Mouse (Mus musculus): Measurements from ENCODE around the gene Gpr1.
"Not testable (repeated sequence)": the region's sequence is repeated elsewhere in the genome, so short reads cannot be mapped to it uniquely, and the experiment has no call there.

Gpr1 gene

DNA sequence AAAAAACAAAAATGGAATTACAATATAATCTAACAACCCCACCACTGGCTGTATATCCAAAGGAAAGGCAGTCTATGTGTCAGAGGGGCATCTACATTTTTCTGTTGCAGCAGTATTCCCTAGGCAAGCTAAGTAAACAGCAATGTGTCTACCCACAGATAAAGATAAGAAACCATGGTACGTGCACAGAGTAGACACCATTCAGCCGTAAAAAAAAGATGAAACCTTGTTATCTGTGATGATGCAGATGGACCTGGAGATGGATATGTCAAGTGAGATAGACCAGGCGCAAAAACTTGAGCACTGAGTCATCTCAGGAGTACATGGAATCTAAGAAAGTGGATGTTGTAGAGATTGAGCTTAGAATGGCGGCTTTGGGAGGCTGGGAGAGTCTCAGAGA, 10.7 kb upstream of the Gpr1 start:
- DNase-seq (ENCODE audit: low read depth in 1 of 2, low spot score in 2 of 2): no peak

DNA sequence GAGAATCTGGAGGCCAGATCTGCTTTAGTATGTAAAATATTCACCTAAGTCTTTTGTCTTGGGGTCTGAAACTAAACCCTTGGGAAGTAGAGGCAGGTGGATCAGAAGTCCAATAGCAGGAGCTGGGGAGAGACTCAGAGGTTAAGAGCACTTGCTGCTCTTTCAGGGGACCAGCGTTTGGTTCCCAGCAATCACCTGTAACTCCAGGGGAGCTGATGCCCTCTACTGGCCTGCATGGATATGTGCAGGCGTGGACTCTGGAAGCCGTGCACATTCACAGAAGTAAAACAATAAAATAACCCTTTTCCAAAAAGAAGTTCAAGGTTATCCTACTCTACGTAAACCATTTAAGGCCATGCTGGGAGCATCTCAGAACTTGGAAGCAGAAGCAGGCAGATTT, 4.9 kb upstream of the Gpr1 start:
- DNase-seq (ENCODE audit: low read depth in 1 of 2, low spot score in 2 of 2): no peak

DNA sequence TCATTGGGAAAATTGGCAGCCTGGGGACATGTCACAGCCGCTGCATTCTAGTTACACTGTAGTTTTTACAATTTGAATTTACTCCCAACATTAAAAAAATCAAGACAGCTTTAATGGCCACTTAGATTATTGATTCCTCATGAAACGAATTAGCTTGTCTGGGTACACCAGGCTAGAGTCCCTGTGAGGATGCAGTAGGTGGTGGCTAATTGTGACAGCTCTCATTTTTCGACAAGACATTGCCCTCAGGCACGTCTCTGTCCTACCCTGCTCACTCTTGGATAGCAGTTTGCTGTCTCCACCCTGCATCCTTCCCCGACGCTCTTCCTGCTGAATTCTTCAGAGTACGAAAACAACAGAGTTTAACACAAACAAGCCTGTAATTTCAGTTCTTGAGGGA, 288 bp upstream of the Gpr1 start:
- no peak for DNase-seq (ENCODE audit: low read depth in 1 of 2, low spot score in 2 of 2)

DNA sequence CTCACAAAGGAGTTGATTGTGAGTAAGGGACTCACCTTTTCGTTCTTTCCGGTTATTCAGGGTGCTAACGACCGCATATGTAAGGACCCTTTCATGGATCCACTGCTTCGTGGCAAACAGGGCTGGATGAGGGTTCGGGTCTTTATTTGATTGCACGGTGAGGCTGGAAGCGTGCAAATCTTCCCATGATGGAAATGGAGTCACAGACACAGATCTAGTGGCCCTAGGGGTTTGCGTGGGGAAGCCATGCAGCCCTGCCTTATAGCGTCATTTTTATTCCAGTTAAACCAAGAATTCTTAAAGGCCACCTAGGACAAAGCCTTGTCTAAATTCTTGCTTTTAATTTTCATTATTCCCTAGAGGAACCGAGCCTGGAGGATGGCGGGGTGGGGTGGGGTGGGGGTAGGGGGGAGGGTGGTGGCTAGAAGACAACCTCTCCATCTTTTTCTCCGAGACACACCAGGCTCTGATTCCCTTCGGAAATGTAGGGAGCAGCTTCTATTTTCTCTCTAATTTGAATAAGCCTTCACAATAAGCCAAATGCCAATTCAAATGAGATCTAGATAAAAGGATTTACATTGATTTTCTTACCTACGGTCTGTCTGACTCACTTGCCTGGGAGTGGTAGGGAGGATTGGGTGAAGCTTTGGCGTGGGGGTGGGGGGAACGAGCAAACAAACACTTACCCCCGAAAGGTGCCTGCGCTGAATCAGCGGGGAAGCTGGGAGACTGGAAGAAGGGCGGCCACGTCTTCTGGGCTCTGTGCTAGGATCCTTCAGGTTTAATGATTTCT, 669 bp downstream of the Gpr1 start:
- DNase-seq (ENCODE audit: low read depth in 1 of 2, low spot score in 2 of 2): no peak

DNA sequence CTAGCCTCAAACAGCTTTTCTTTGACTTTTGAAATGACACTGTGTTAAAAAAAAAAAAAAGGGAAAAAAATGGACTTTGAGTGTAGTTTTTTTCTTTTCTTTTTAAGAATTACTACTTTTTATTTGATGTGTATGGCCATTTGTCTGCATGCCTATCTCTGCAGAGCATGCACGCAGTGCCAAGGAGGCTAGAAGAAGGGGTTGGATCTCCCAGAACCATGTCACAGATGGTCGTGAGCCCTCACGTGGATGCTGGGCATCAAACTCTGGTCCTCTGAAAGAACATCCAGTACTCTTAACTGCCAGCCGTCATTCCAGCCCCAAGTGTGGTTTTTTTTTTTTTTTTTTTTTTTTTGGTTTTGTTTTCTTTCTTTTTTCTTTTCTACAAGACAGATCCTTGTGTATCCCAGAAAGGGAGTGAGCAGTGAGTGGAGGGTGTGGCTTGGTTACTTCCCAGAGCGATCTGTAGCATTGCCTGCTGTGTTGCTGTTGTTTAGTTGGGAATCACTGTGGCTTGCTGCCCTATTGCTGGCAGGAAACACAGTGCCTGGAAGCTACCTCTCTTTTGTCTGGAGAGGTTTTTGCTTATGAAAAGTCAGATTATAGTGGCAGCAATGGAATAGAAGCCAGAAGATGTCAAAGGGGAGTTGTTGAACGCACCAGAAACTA, 4.3 kb downstream of the Gpr1 start:
- DNase-seq (ENCODE audit: low read depth in 1 of 2, low spot score in 2 of 2): no peak

DNA sequence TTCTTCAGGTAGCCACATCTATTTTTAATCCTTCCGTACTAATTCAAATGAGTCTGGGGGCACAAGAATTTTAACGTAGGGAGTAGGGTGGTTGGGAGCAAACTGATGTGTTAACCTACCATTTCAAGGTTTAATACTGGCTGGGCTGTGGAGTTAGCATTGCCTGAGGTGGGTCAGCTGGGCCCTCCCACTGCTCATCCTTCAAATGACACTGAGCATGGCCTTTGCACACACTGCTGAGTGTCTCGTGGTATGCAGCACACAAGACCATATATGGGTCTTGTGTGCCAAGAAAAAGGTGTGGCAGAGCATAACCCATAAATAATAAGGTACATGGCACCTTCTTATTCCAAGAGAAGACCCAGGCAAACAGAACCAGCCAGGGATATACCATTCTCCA, 6.7 kb downstream of the Gpr1 start:
- no peak for DNase-seq (ENCODE audit: low read depth in 1 of 2, low spot score in 2 of 2)

DNA sequence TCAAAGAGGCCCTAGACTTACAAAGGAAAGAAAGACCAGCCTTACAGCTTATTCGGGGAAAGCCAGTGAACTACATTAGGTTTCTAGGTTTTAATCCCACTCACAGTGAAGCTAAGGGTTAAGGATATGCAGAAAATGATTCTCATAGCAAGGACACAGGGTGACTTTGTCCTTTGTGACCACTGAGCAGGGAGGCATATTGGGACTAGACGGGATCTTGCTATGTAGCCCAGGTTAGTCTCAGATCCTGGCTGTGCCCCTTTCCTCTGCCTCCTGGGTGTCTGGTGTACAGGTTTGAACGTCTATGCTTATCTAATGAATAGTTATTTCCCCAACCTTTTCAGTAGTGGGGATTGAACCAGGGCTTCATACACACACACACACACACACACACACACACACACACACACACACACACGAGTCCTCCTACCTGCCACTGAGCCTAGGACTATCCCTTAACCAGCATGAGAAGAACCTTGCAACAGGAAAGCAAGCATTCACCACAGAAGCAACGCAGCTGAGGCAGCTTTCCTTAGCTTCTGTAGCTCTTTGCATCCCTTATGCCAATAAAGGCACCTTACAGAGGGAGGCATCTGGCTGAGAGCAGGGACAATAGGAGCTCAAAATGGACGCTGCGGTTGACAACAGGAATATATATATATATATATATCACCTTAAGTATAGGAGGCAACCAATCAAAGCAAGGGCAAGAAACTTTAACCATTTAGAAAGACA, 9.5 kb downstream of the Gpr1 start:
- DNase-seq (ENCODE audit: low read depth in 1 of 2, low spot score in 2 of 2): no peak

DNA sequence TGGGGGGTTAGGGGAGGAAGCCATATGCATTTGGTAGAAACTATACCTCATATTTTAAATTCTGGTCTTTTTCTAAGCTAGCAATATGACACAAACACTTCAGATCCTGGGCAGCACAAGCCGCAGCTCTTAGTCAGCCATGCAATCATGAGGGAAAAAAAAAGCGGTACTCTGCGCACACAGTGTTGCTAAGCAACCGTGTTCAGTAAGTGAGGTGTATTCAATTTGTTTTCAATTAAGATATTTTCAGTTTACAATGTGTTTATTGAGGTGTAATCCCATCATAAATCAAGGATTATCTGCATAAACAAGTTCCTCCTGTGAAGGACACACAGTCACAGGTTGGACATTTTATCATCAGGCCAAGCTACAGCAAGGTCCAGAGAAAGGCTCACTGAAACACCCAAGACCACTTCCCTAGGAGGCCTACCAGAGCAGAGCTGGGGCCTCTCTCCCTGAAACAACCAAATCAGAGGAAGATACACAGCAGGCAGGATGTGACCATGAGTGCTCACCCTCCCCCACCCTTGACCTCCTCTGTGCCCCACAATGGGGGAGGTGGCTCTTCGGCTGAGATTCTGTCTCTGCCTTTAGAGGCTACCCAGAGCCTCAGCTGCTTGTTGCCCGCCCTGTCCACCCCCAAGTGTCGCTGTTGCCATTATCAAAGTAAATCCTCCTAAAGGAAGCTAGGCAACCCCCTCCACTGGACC, 10.2 kb downstream of the Gpr1 start:
- no peak for DNase-seq (ENCODE audit: low read depth in 1 of 2, low spot score in 2 of 2)

DNA sequence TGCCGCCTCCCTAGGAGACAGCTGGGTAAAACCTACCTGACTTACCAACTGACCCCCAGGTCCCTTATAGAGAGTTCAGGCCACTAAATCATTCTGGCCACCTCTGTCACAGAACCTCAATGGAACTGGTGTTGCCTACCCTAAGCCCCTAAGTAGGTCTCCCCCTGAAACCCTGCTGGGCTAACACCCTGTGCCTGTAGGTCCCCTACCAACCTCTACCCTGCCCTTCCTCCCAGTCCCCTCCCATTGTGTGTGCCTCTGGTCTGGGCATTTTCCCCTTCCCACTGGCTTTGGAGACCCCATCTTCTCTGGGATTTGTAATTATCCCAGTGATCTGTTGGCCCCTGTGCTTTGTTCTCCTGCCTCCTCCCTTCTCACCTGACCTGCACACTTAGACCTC, 10.9 kb downstream of the Gpr1 start:
- DNase-seq (ENCODE audit: low read depth in 1 of 2, low spot score in 2 of 2): no peak

DNA sequence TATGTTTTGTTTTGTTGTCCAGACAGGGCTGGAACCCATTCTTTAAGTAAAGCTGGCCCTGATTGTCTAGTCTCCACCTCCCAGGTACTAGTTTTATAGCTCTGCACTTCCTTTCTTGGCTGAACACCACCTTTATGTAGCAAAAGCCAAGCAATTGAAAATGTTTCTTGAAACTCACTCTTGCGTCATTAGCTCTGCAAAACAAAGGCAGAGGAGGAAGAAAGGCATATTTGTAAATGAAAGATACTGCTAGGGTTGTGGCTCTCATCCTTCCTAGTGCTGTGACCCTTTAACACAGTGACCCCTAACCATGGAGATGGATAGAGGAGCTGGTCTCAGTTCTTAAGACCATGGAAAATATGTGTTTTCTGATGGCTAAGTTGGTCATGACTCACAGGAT, 12.7 kb downstream of the Gpr1 start:
- no peak for DNase-seq (ENCODE audit: low read depth in 1 of 2, low spot score in 2 of 2)

DNA sequence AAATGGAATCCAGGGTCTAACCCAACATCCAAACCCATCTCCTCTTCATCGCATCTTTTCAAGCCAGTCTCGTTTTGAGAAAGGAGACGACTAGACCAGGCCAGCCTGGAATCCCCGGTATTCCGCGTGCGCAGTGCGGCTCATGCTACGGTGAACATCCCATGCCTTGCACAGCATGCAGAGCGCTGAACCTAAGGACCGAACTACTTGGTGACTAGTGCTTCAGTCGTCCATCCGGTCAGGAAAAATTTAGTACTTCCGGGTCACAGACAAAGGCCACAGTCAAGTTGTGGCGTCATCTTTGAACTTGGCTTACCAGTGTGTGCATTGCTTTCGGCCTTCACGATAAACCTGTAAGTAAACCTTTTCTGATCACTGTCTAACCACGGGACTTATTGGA, 14.0 kb downstream of the Gpr1 start:
- DNase-seq (ENCODE audit: low read depth in 1 of 2, low spot score in 2 of 2): no peak

DNA sequence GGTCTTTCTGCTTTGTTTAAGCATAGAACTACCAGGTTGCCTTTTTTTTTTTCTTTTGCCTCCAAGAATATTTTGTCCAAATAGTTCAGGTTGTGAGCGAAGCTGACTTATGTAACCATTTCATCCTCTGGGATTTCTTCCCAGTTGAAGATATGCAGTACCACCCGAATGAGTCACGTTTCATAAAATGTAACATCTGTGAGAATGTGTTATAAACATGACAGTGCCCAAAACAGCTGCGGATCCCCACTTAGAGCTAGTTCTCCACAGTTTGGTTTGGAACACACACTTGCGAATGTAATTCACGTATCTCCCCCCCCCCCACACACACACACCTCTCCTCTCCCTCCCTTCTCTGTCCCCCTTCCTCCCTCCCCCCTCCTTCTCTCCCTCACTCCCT, 15.0 kb downstream of the Gpr1 start:
- no peak for DNase-seq (ENCODE audit: low read depth in 1 of 2, low spot score in 2 of 2)

DNA sequence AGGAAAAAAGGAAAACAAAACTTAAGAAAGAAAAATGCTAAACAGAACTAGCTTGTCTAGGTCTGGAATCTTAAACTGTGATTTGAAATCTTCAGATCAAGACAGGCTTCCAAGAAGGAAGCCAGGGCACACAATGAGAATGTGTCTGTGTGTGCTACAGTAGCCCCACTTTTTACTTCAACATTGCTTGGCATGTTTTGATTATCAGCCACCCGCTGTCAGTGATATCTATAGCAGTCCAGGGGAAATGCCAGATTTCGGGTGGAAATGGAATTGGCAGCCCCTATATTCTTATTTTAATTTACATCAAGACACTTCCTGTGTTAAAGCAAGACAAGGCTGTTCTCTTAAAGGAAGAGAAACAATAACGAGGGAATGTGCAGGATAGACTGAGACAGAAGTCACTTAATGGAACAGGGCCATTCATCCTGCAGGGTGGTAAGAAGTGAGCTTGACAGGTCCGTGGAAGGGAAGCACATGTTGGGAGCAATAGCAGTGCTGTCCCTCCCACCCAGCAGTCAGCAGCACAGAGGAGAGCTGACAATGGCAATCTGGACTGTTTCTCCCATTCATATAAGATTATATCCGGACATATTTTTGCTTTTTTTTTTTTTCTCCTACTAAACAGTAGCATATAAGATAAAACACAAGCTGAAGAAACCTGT, 18.4 kb downstream of the Gpr1 start:
- no peak for DNase-seq (ENCODE audit: low read depth in 1 of 2, low spot score in 2 of 2)

DNA sequence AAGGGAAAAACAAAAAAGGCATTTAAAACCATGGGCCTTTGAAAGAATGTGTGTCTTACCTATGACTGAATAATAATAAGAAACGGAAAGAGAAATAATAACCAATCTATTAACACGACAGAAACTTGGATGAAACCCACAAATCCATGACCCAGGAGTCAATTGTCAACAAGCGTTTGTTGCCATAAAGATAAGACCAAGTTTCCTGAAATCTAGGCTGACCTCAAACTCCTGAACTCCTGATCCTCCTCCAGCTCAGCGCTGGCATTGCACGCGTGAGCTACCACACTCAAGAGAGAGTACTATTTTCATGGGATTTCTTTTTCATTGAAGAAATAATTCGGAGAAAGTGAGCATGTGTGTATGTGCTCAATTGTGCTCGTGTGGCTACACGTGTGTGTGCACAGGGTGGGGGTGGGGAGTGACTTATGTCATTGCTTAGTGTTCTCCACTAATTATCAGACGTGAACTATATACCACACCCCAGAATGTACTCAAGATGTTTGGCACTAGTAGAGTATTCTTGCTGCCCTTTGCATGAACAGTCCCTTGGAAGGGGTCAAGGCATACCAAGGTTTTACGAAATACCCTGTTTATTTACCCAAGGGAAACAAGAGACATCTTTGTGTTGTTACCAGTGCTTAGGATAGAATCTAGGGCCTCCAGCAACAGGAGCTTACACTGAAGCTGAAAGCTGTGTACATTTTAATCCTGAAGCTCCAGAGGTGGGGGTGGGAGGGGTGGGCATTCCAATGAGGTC, 21.9 kb downstream of the Gpr1 start:
- no peak for DNase-seq (ENCODE audit: low read depth in 1 of 2, low spot score in 2 of 2)

DNA sequence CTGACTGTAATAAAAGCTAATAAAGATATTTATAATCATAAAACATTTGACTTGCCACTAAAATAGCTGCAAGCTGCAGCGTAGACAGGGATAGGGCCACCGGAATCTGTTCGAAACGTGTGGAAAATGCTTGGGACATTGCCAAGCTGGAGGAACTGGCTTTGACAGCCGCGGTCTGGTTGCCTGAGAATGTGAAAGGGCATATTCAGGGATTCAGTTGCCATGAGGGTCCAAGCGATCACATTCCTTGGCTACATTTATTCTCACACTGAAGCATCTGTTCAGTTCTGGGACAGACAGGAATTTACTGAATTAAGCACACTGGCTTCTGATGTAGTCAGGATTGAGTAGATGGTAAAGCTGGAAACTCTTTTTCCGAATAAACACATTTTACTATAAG, 23.5 kb downstream of the Gpr1 start:
- no peak for DNase-seq (ENCODE audit: low read depth in 1 of 2, low spot score in 2 of 2)

DNA sequence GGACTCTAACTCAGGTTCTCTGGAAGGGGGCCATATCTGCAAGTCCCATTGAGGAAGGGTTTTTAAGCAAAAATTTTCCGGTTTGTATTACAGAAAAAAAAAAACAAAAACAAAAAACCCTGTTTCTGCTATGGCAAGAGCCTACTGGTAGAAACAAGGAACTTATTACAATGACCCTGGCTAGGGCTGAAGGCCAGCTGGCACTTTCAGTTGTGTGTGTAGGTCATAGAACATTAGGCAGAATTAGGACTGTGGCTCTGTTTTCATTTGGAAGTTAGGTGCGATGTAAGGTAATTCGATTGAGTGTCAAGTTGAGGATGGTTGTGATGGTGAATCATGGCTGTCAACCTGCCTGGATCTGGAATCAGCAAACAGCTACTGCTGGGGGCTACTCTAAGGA, 25.8 kb downstream of the Gpr1 start:
- no peak for DNase-seq (ENCODE audit: low read depth in 1 of 2, low spot score in 2 of 2)

DNA sequence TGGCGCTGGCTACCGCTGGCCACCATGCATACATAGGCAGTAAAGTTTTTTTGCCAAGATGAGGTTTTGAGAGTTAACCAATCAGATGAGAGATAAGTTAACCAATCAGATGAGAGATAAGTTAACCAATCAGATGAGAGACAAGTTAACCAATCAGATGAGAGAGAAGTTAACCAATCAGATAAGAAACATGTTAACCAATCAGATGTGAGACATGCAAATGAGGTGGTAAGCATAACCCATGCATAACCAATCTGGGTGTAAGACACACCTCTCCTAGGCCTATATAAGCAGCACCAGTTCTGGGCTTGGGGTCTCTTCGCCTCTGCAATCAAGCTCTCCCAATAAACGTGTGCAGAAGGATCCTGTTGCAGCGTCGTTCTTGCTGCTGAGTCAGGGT, 28.9 kb downstream of the Gpr1 start:
- not testable (repeated sequence) for DNase-seq (ENCODE audit: low read depth in 1 of 2, low spot score in 2 of 2)

DNA sequence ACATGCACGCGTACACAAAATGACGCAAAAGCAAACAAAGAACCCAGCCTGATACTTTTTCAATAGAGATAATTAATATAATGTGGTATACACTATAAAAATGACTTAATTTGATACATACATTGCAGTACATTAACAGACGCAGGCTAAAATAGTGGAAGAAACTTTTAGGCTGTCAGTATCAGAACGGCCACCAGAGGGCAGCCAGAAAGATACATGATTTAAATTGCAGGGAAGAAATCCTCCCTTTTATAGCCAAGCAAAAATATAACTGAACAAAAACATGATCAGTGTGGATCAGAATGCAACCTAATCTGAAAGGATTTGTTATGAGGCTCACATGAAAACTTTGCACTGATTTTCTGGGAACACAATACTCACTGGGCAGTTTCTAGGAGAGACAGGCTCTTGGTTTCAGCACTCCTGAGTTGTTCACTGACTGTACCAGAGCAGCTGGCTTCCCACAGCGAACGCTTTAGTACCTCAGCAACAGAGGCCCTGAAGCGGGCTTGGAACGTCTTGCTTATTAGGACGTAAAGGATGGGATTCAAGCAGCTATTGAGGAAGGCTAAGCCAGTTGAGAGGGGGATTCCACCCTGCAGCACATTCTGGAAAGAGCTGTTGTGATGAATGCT, 31.6 kb downstream of the Gpr1 start:
- DNase-seq (ENCODE audit: low read depth in 1 of 2, low spot score in 2 of 2): peak in 1 of 2 experiments; percentile 4

DNA sequence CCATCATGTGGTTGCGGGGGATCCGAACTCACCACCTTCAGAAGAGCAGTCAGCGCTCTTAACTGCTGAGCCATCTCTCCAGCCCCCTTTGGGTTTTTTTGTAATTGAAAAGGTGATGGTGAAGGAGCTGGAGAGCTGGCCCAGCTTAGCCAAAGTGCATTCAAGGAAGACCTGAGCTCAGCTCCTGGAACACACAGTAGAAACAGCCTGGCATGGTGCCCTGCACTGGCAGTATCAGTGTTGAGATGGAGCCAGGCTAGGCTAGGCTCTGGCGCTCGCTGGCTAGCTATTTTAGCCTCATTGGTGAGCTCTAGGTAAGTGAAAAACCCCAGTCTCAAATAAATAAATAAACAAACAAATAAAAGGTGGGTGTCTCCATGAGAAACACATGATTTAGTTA, 32.1 kb downstream of the Gpr1 start:
- no peak for DNase-seq (ENCODE audit: low read depth in 1 of 2, low spot score in 2 of 2)

DNA sequence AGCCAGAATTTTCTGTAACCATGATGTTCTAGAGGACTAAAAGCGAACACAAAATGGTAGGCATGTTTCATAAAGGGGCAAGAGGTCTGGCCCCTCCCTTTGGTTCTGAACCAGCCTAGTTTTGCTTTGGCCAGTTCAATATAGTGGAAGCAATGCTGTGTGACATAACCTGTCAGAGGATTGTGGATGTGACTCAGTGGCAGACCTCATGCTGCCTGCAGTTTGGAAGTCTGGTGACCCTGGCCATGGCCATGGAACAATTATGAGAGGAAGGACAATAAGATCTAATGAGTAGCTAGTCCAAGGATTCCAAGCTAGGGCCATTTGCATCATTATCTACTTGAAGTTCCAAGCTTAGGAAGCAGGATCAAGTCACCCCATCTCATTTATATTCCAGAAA, 32.9 kb downstream of the Gpr1 start:
- no peak for DNase-seq (ENCODE audit: low read depth in 1 of 2, low spot score in 2 of 2)

All from monocyte, adult 2 months (primary cell).